Mouse (Mus musculus) layer of hippocampus, adult 2 months (tissue): Measurements from ENCODE around the gene Inppl1. TPM values are rescaled to one million over a fixed set of nuclear protein-coding genes. Genes with fewer than 3 reads are reported as not detected.
A peak's percentile ranks its signal among the peaks of the same experiment; 100 is the strongest.

Experiments
- DNase-seq, 2 experiments: peaks; one replicate each; pipeline ENCODE4 v3.0.0; 2022; ENCODE audit warnings: low spot score in 2 of 2
- H3K27ac ChIP-seq: fragments of 200-600 bp; 2 replicates; pipeline ENCODE4 v1.8.1; 2022
- H3K4me3 ChIP-seq: fragments of 200-600 bp; 2 replicates; pipeline ENCODE4 v1.8.1; 2022; ENCODE audit warnings: mild to moderate bottlenecking
- CTCF ChIP-seq: fragments of 200-600 bp; conservative IDR thresholded peaks from 2 replicates; pipeline ENCODE4 v1.8.1; 2022; ENCODE audit warnings: antibody characterized with exemption, mild to moderate bottlenecking, moderate library complexity
- microRNA-seq, 2 experiments: library from miRNA; unstranded; fragments of <30 nt; microRNA quantifications; one replicate each; pipeline ENCODE4 v1.2.0; 2021
- total RNA-seq, 2 experiments: library from RNA; stranded (reverse); gene quantifications; 2 replicates each; pipeline ENCODE4 v1.2.3; 2021

Inppl1 gene
- total RNA-seq, 2 experiments from 2014 or later = 26.7 to 28.4 TPM

- no peak for TF ChIP-seq CTCF
- no peak for DNase-seq
- Histone ChIP-seq H3K27ac (no peak within 1 kb of the TSS), H3K4me3 (peak within 1 kb of the TSS; percentile 20; the same call in 1 of the 2 replicates)
Observed at GRCm38 (mm10) chr7:101817861-101818401, 20.1 kb downstream of the Inppl1 start, which contains the start of gene Phox2a. TSS of gene Phox2a (plus strand) at chr7:101818313.

GRCm38 (mm10) chr7:101777053-101777452 lies 61.0 kb downstream of the Inppl1 start:
- TF ChIP-seq CTCF = no peak
- Histone ChIP-seq H3K4me3 (no peak overlapping the region), H3K27ac (no peak overlapping the region)
- DNase-seq = no peak

GRCm38 (mm10) chr7:101772687-101773086 lies 65.3 kb downstream of the Inppl1 start:
- H3K4me3 ChIP-seq = no peak overlapping the region
- TF ChIP-seq CTCF = no peak
- peak; percentile 58 to 67 for DNase-seq
- H3K27ac ChIP-seq = peak overlapping the region; percentile 78

Small RNA genes lying within 50 kb of the gene (microRNA-seq; reads per million reads assigned to microRNA genes)
- gene Gm22655 = 0 reads per million in 2 experiments

Other genes with a start within 250 kb of the Inppl1 start
- 10 to 100 TPM; 53.5 to 55.0 TPM for gene Clpb, start 174.6 kb downstream of the Inppl1 start, total RNA-seq
- not detected for gene Phox2a, start 19.9 kb downstream of the Inppl1 start, total RNA-seq
- under 1 TPM in 1 of 2 experiments, not detected in 1; 0.36 TPM for gene Folr2, start 19.0 kb upstream of the Inppl1 start, total RNA-seq
- gene Anapc15, start 25.5 kb upstream of the Inppl1 start, total RNA-seq = 10 to 100 TPM; 24.5 to 29.3 TPM
- 1 to 10 TPM in 1 of 2 experiments, not detected in 1; 1.2 TPM for gene Folr1, start 32.6 kb upstream of the Inppl1 start, total RNA-seq
- gene Lamtor1, start 67.7 kb upstream of the Inppl1 start, total RNA-seq = 10 to 100 TPM; 90.2 to 95.6 TPM
- under 1 TPM in 1 of 2 experiments, not detected in 1; 0.20 TPM for gene Tomt, start 68.1 kb upstream of the Inppl1 start, total RNA-seq
- gene Lrrc51, start 95.7 kb upstream of the Inppl1 start, total RNA-seq = 1 to 10 TPM; 5.4 to 5.9 TPM
- 100 to 1,000 TPM; 114 to 118 TPM for gene Numa1, start 95.9 kb upstream of the Inppl1 start, total RNA-seq
- gene Il18bp, start 180.5 kb upstream of the Inppl1 start, total RNA-seq = 10 to 100 TPM in 1 of 2 experiments, 1 to 10 TPM in 1; 7.5 to 11.6 TPM
- gene Rnf121, start 227.2 kb upstream of the Inppl1 start, total RNA-seq = 10 to 100 TPM; 44.3 to 47.4 TPM
- gene Xndc1, start 227.3 kb upstream of the Inppl1 start, total RNA-seq = 10 to 100 TPM; 29.2 to 33.7 TPM
- 1 to 10 TPM; 2.3 to 2.9 TPM for gene Xntrpc, start 227.5 kb upstream of the Inppl1 start, total RNA-seq
- gene Trpc2, start 244.9 kb upstream of the Inppl1 start, total RNA-seq = 1 to 10 TPM; 1.1 to 2.4 TPM